Mouse (Mus musculus) bone marrow, adult 2 months (tissue): ENCODE measurements around the gene Hoxa5.

Source experiments
- CTCF ChIP-seq: fragments of 200-500 bp; IDR thresholded peaks from 2 replicates; pipeline ENCODE4 v1.5.1; 2011; ENCODE audit warnings: low read length, control low read depth; ENCODE audit not compliant: control insufficient read depth, insufficient read depth
- POLR2A ChIP-seq: fragments of 200-500 bp; IDR thresholded peaks from 2 replicates; pipeline ENCODE4 v1.6.1; 2011; ENCODE audit warnings: low read depth, mild to moderate bottlenecking, control low read depth, low read length, borderline replicate concordance; ENCODE audit not compliant: control insufficient read depth

GRCm38 (mm10) chr6:52246916-52247315 is 42.5 kb upstream of the Hoxa5 start:
- TF ChIP-seq POLR2A: no peak
- TF ChIP-seq CTCF: no peak
